Mouse (Mus musculus): ENCODE data around the gene Apoo.
"Not testable (repeated sequence)": the region's sequence is repeated elsewhere in the genome, so short reads cannot be mapped to it uniquely, and the experiment has no call there.

The Apoo gene

GRCm38 (mm10) chrX:94420210-94420609 is 53.3 kb downstream of the Apoo start:
- Histone ChIP-seq H3K4me1 (replicated peaks; ENCODE audit: low read depth, low read length) (no peaks in the 10 kb centered on the region), H3K36me3 (ENCODE audit: insufficient read depth, low read length) (peaks cover 19% of the 10 kb centered on the region), H3K9me3 (ENCODE audit: low read length) (no peaks in the 10 kb centered on the region), H3K27me3 (ENCODE audit: insufficient read depth, low read length) (no peaks in the 10 kb centered on the region), H3K4me3 (replicated peaks; ENCODE audit: low read length) (no peak overlapping the region)
- TF ChIP-seq CTCF (conservative IDR thresholded peaks at IDR 0.05; ENCODE audit: low read length) (peak; percentile 31), POU5F1 (IDR thresholded peaks at IDR 0.05; ENCODE audit: borderline replicate concordance, low read length) (no peak), NANOG (IDR thresholded peaks at IDR 0.05; ENCODE audit: borderline replicate concordance, low read length) (no peak)

GRCm38 (mm10) chrX:94431548-94432375 is 64.8 kb downstream of the Apoo start:
- TF ChIP-seq NANOG (IDR thresholded peaks at IDR 0.05; ENCODE audit: borderline replicate concordance, low read length) (no peak), CTCF (conservative IDR thresholded peaks at IDR 0.05; ENCODE audit: low read length) (peak; percentile 14)

GRCm38 (mm10) chrX:94445427-94445826 is 78.5 kb downstream of the Apoo start:
- not testable (repeated sequence) for H3K36me3 ChIP-seq (ENCODE audit: insufficient read depth, low read length); H3K4me3 ChIP-seq (replicated peaks; ENCODE audit: low read length); H3K9me3 ChIP-seq (ENCODE audit: low read length); H3K27me3 ChIP-seq (ENCODE audit: insufficient read depth, low read length); H3K4me1 ChIP-seq (replicated peaks; ENCODE audit: low read depth, low read length)

More at GRCm38 (mm10) chrX:94431548-94432375, 64.8 kb downstream of the Apoo start:
- Histone ChIP-seq H3K36me3 (ENCODE audit: insufficient read depth, low read length) (no peaks in the 10 kb centered on the region), H3K27me3 (ENCODE audit: insufficient read depth, low read length) (no peaks in the 10 kb centered on the region), H3K4me3 (replicated peaks; ENCODE audit: low read length) (no peak overlapping the region), H3K4me1 (replicated peaks; ENCODE audit: low read depth, low read length) (no peaks in the 10 kb centered on the region), H3K9me3 (ENCODE audit: low read length) (no peaks in the 10 kb centered on the region)

GRCm38 (mm10) chrX:94446021-94446420 is 79.1 kb downstream of the Apoo start:
- H3K4me3 ChIP-seq (replicated peaks; ENCODE audit: low read length); H3K4me1 ChIP-seq (replicated peaks; ENCODE audit: low read depth, low read length); H3K36me3 ChIP-seq (ENCODE audit: insufficient read depth, low read length); H3K9me3 ChIP-seq (ENCODE audit: low read length); H3K27me3 ChIP-seq (ENCODE audit: insufficient read depth, low read length): not testable (repeated sequence)

GRCm38 (mm10) chrX:94450047-94450881 is 83.3 kb downstream of the Apoo start:
- not testable (repeated sequence) for H3K27me3 ChIP-seq (ENCODE audit: insufficient read depth, low read length); H3K36me3 ChIP-seq (ENCODE audit: insufficient read depth, low read length); H3K4me3 ChIP-seq (replicated peaks; ENCODE audit: low read length); H3K9me3 ChIP-seq (ENCODE audit: low read length); H3K4me1 ChIP-seq (replicated peaks; ENCODE audit: low read depth, low read length)

- Histone ChIP-seq H3K4me3 (replicated peaks; ENCODE audit: low read length) (no peak overlapping the region), H3K27me3 (ENCODE audit: insufficient read depth, low read length) (no peaks in the 10 kb centered on the region), H3K36me3 (ENCODE audit: insufficient read depth, low read length) (no peaks in the 10 kb centered on the region), H3K4me1 (replicated peaks; ENCODE audit: low read depth, low read length) (no peaks in the 10 kb centered on the region), H3K9me3 (ENCODE audit: low read length) (no peaks in the 10 kb centered on the region)
- TF ChIP-seq CTCF (conservative IDR thresholded peaks at IDR 0.05; ENCODE audit: low read length) (no peak), POU5F1 (IDR thresholded peaks at IDR 0.05; ENCODE audit: borderline replicate concordance, low read length) (no peak), NANOG (IDR thresholded peaks at IDR 0.05; ENCODE audit: borderline replicate concordance, low read length) (no peak)
Observed at GRCm38 (mm10) chrX:94459346-94459745, 92.4 kb downstream of the Apoo start.

- H3K4me1 ChIP-seq (replicated peaks; ENCODE audit: low read depth, low read length); H3K4me3 ChIP-seq (replicated peaks; ENCODE audit: low read length); H3K9me3 ChIP-seq (ENCODE audit: low read length); H3K27me3 ChIP-seq (ENCODE audit: insufficient read depth, low read length); H3K36me3 ChIP-seq (ENCODE audit: insufficient read depth, low read length): not testable (repeated sequence)
Observed at GRCm38 (mm10) chrX:94461513-94461912, 94.6 kb downstream of the Apoo start.

- H3K27me3 ChIP-seq (ENCODE audit: insufficient read depth, low read length); H3K36me3 ChIP-seq (ENCODE audit: insufficient read depth, low read length); H3K9me3 ChIP-seq (ENCODE audit: low read length); H3K4me3 ChIP-seq (replicated peaks; ENCODE audit: low read length); H3K4me1 ChIP-seq (replicated peaks; ENCODE audit: low read depth, low read length): not testable (repeated sequence)
Observed at GRCm38 (mm10) chrX:94462604-94463429, 95.9 kb downstream of the Apoo start.
